Mouse (Mus musculus): Measurements from ENCODE around the gene Tpcn2.

The Tpcn2 gene

GRCm38 (mm10) chr7:145283487-145284187, at the start of gene Tpcn2:
Tpcn2 (minus strand) TSS chr7:145284011.
- peak; percentile 95 for DNase-seq

GRCm38 (mm10) chr7:145332376-145333041, 48.7 kb upstream of the Tpcn2 start:
- DNase-seq = no peak

GRCm38 (mm10) chr7:145330641-145331040, 46.8 kb upstream of the Tpcn2 start:
- no peak for DNase-seq

- DNase-seq = no peak
Measured at GRCm38 (mm10) chr7:145329982-145330381, 46.2 kb upstream of the Tpcn2 start.

GRCm38 (mm10) chr7:145325697-145326096, 41.9 kb upstream of the Tpcn2 start:
- DNase-seq = no peak

- DNase-seq = no peak
Measured at GRCm38 (mm10) chr7:145323607-145324006, 39.8 kb upstream of the Tpcn2 start.

- DNase-seq = no peak
Measured at GRCm38 (mm10) chr7:145319481-145319880, 35.7 kb upstream of the Tpcn2 start.

GRCm38 (mm10) chr7:145317522-145317921, 33.7 kb upstream of the Tpcn2 start:
- no peak for DNase-seq

GRCm38 (mm10) chr7:145314785-145315411, 31.1 kb upstream of the Tpcn2 start, which contains the start of gene Mrgprd:
Mrgprd (plus strand) TSS chr7:145314835.
- DNase-seq = no peak

GRCm38 (mm10) chr7:145312137-145312536, 28.3 kb upstream of the Tpcn2 start:
- no peak for DNase-seq

GRCm38 (mm10) chr7:145310526-145310925, 26.7 kb upstream of the Tpcn2 start:
- no peak for DNase-seq

- DNase-seq = no peak
Measured at GRCm38 (mm10) chr7:145309877-145310276, 26.1 kb upstream of the Tpcn2 start.

GRCm38 (mm10) chr7:145308866-145309265, 25.1 kb upstream of the Tpcn2 start:
- no peak for DNase-seq

- DNase-seq = peak; percentile 32
Measured at GRCm38 (mm10) chr7:145308061-145308675, 24.4 kb upstream of the Tpcn2 start.

- no peak for DNase-seq
Measured at GRCm38 (mm10) chr7:145307636-145308035, 23.8 kb upstream of the Tpcn2 start.

- DNase-seq = no peak
Measured at GRCm38 (mm10) chr7:145304153-145304552, 20.3 kb upstream of the Tpcn2 start.

- DNase-seq = peak; percentile 90
Measured at GRCm38 (mm10) chr7:145302488-145303285, 18.9 kb upstream of the Tpcn2 start.

- no peak for DNase-seq
Measured at GRCm38 (mm10) chr7:145301341-145302005, 17.7 kb upstream of the Tpcn2 start.

- no peak for DNase-seq
Measured at GRCm38 (mm10) chr7:145301008-145301340, 17.2 kb upstream of the Tpcn2 start.

GRCm38 (mm10) chr7:145300321-145301007, 16.7 kb upstream of the Tpcn2 start, which contains the start of gene Mrgprf:
Mrgprf (plus strand) TSS chr7:145300828.
- DNase-seq = no peak

- DNase-seq = no peak
Measured at GRCm38 (mm10) chr7:145299562-145300320, 15.9 kb upstream of the Tpcn2 start.
